Mouse (Mus musculus): ENCODE results near the gene Nudt4. TPM values are rescaled to one million over a fixed set of nuclear protein-coding genes. Genes with fewer than 3 reads are reported as not detected.
A peak's percentile ranks its signal among the peaks of the same experiment; 100 is the strongest.

The Nudt4 gene
- total and polyA plus RNA-seq, 2 experiments from 2014 or later: 58.5 to 65.9 TPM

GRCm38 (mm10) chr10:95542916-95543315, 21.0 kb downstream of the Nudt4 start:
- no peak for TF ChIP-seq CTCF (IDR thresholded peaks at IDR 0.05)
- H3K36me3 ChIP-seq (ENCODE audit: insufficient read depth, low read length): 0 out of 2 replicates have a peak, but pooled peaks cover 3% of the 10 kb centered on the region
- H3K4me2 ChIP-seq (ENCODE audit: low read depth, low read length, poor library complexity, severe bottlenecking): no peak overlapping the region
- no peak for ATAC-seq (ENCODE audit: low FRiP score)
- no peaks in the 10 kb centered on the region for H3K9me3 ChIP-seq (ENCODE audit: low read length)
- no peak overlapping the region for H3K9ac ChIP-seq (replicated peaks; ENCODE audit: low read length, poor library complexity, severe bottlenecking)
- WGBS: 92% methylated on average over 4 of the region's 4 CpGs
- H3K4me1 ChIP-seq (ENCODE audit: insufficient read depth, low read length): no peaks in the 10 kb centered on the region
- no peak overlapping the region for H3K27ac ChIP-seq (ENCODE audit: low read depth, low read length)
- DNase-seq (ENCODE audit: low spot score): no peak
- H3K4me3 ChIP-seq (ENCODE audit: low read depth, low read length): no peak overlapping the region
- no peaks in the 10 kb centered on the region for H3K27me3 ChIP-seq (ENCODE audit: insufficient read depth, low read length)

- DNase-seq (ENCODE audit: low spot score) (no peak), ATAC-seq (ENCODE audit: low FRiP score) (no peak)
- H3K9me3 ChIP-seq (ENCODE audit: low read length): no peaks in the 10 kb centered on the region
- 0 out of 2 replicates have a peak, but pooled peaks cover 3% of the 10 kb centered on the region for H3K36me3 ChIP-seq (ENCODE audit: insufficient read depth, low read length)
- H3K4me3 ChIP-seq (ENCODE audit: low read depth, low read length): no peak overlapping the region
- no peak overlapping the region for H3K9ac ChIP-seq (replicated peaks; ENCODE audit: low read length, poor library complexity, severe bottlenecking)
- H3K4me1 ChIP-seq (ENCODE audit: insufficient read depth, low read length): no peaks in the 10 kb centered on the region
- no peak overlapping the region for H3K4me2 ChIP-seq (ENCODE audit: low read depth, low read length, poor library complexity, severe bottlenecking)
- WGBS: 92% methylated on average over 3 of the region's 3 CpGs
- TF ChIP-seq CTCF (IDR thresholded peaks at IDR 0.05): no peak
- H3K27ac ChIP-seq (ENCODE audit: low read depth, low read length): no peak overlapping the region
- H3K27me3 ChIP-seq (ENCODE audit: insufficient read depth, low read length): no peaks in the 10 kb centered on the region
Measured at GRCm38 (mm10) chr10:95539841-95540240, 24.1 kb downstream of the Nudt4 start.

- no peak overlapping the region for H3K4me2 ChIP-seq (ENCODE audit: low read depth, low read length, poor library complexity, severe bottlenecking)
- 0 out of 2 replicates have a peak, but pooled peaks cover 3% of the 10 kb centered on the region for H3K36me3 ChIP-seq (ENCODE audit: insufficient read depth, low read length)
- WGBS: 86% methylated on average over 3 of the region's 3 CpGs
- H3K4me3 ChIP-seq (ENCODE audit: low read depth, low read length): no peak overlapping the region
- H3K9ac ChIP-seq (replicated peaks; ENCODE audit: low read length, poor library complexity, severe bottlenecking): no peak overlapping the region
- DNase-seq (ENCODE audit: low spot score) (no peak), ATAC-seq (ENCODE audit: low FRiP score) (no peak)
- TF ChIP-seq CTCF (IDR thresholded peaks at IDR 0.05): no peak
- no peak overlapping the region for H3K27ac ChIP-seq (ENCODE audit: low read depth, low read length)
- no peaks in the 10 kb centered on the region for H3K27me3 ChIP-seq (ENCODE audit: insufficient read depth, low read length)
- no peaks in the 10 kb centered on the region for H3K4me1 ChIP-seq (ENCODE audit: insufficient read depth, low read length)
- no peaks in the 10 kb centered on the region for H3K9me3 ChIP-seq (ENCODE audit: low read length)
Measured at GRCm38 (mm10) chr10:95539260-95539659, 24.7 kb downstream of the Nudt4 start.

GRCm38 (mm10) chr10:95536222-95536541, 27.8 kb downstream of the Nudt4 start:
- no peak overlapping the region for H3K4me3 ChIP-seq (ENCODE audit: low read depth, low read length)
- no peak overlapping the region for H3K4me2 ChIP-seq (ENCODE audit: low read depth, low read length, poor library complexity, severe bottlenecking)
- H3K27me3 ChIP-seq (ENCODE audit: insufficient read depth, low read length): no peaks in the 10 kb centered on the region
- WGBS: 85% methylated on average over 6 of the region's 6 CpGs
- H3K9me3 ChIP-seq (ENCODE audit: low read length): no peaks in the 10 kb centered on the region
- no peak overlapping the region for H3K9ac ChIP-seq (replicated peaks; ENCODE audit: low read length, poor library complexity, severe bottlenecking)
- ATAC-seq (ENCODE audit: low FRiP score) (no peak), DNase-seq (ENCODE audit: low spot score) (no peak)
- H3K4me1 ChIP-seq (ENCODE audit: insufficient read depth, low read length): no peaks in the 10 kb centered on the region
- no peaks in the 10 kb centered on the region for H3K36me3 ChIP-seq (ENCODE audit: insufficient read depth, low read length)
- no peak overlapping the region for H3K27ac ChIP-seq (ENCODE audit: low read depth, low read length)
- TF ChIP-seq CTCF (IDR thresholded peaks at IDR 0.05): no peak

GRCm38 (mm10) chr10:95535399-95536221, 28.3 kb downstream of the Nudt4 start:
- H3K4me1 ChIP-seq (ENCODE audit: insufficient read depth, low read length): no peaks in the 10 kb centered on the region
- TF ChIP-seq CTCF (IDR thresholded peaks at IDR 0.05): peak; percentile 20; the same call in 1 of the 2 replicates
- no peak overlapping the region for H3K4me2 ChIP-seq (ENCODE audit: low read depth, low read length, poor library complexity, severe bottlenecking)
- 91% methylated on average over 8 of the region's 8 CpGs for WGBS
- no peaks in the 10 kb centered on the region for H3K36me3 ChIP-seq (ENCODE audit: insufficient read depth, low read length)
- no peak overlapping the region for H3K4me3 ChIP-seq (ENCODE audit: low read depth, low read length)
- DNase-seq (ENCODE audit: low spot score) (no peak), ATAC-seq (ENCODE audit: low FRiP score) (no peak)
- no peaks in the 10 kb centered on the region for H3K9me3 ChIP-seq (ENCODE audit: low read length)
- no peaks in the 10 kb centered on the region for H3K27me3 ChIP-seq (ENCODE audit: insufficient read depth, low read length)
- H3K27ac ChIP-seq (ENCODE audit: low read depth, low read length): no peak overlapping the region
- H3K9ac ChIP-seq (replicated peaks; ENCODE audit: low read length, poor library complexity, severe bottlenecking): no peak overlapping the region

- Histone ChIP-seq H3K4me1 (ENCODE audit: insufficient read depth, low read length) (no peaks in the 10 kb centered on the region), H3K27me3 (ENCODE audit: insufficient read depth, low read length) (no peaks in the 10 kb centered on the region), H3K4me2 (ENCODE audit: low read depth, low read length, poor library complexity, severe bottlenecking) (no peak overlapping the region), H3K36me3 (ENCODE audit: insufficient read depth, low read length) (no peaks in the 10 kb centered on the region), H3K9me3 (ENCODE audit: low read length) (no peaks in the 10 kb centered on the region), H3K27ac (ENCODE audit: low read depth, low read length) (no peak overlapping the region), H3K9ac (replicated peaks; ENCODE audit: low read length, poor library complexity, severe bottlenecking) (no peak overlapping the region), H3K4me3 (ENCODE audit: low read depth, low read length) (no peak overlapping the region)
- no peak for DNase-seq (ENCODE audit: low spot score)
- no peak for ATAC-seq (ENCODE audit: low FRiP score)
- 87% methylated on average over 7 of the region's 7 CpGs for WGBS
- TF ChIP-seq CTCF (IDR thresholded peaks at IDR 0.05): no peak
Measured at GRCm38 (mm10) chr10:95533382-95533781, 30.6 kb downstream of the Nudt4 start.

Data from midbrain, postnatal 0 days (tissue).